Mouse (Mus musculus) spleen, adult 12 weeks (tissue): ENCODE results near the gene Hspd1.
"Not testable (repeated sequence)": the region's sequence is repeated elsewhere in the genome, so short reads cannot be mapped to it uniquely, and the experiment has no call there.

Experiments
- DNase-seq: peaks from one replicate; pipeline ENCODE4 v3.0.0; 2022; ENCODE audit warnings: low spot score

The Hspd1 gene

DNA sequence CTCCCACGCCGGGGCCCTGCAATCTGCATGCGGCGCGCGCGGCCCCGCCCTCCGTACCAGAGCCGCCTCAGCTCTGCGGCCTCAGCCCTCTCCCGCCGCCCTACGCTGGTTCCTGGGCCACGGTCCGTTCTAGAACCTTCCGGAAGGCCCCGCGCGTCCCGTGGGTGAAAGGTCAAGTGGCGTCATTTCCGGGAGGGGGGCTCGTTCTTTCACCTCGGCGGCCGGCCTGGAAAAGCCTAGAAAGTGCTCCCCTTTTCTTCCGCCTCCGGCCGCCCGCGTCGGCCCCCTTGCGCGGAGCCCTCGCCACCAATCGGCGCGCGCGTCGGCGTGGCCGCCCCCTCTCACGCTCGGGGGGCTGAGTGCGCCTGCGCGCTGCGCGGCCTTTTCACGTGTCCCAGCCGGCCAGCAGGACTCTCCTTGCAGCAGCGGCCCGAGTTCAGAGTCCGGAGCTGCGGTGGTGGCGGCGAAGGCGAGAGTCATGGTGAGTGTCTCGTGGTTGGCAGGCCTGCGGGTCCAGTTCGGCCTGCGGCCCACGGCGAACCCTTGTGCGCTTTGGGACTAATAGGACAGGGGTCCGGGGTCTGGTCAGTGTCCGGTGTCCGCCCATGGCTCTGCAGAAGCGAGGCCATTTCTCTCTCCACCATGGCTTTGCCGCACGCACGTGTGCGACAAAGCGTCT lies at the start of gene Hspd1, which contains the start of gene Hspe1:
Gene Hspd1, minus strand, starts transcription at position 312 of the 679 bp plus-strand sequence.
Gene Hspe1, plus strand, starts transcription at position 201 of the 679 bp plus-strand sequence.
- DNase-seq = peak; percentile 95

DNA sequence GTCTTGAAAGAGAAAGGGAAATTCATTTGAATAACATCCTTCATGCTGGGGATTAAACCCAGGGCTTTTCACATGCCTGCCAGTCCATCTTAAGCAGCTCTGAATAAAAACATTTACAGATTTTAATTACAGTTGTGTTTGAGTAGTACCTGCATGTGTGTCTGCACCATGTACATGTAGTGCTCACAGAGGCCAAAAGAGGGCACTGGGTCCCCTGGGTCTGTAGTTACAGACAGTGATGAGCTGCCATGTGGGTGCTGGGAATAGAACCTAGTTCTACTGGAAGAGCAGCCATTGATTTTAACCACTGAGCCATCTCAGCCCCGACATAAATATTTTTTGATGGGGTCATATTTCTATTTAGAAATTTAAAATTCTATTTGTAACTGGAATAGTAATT lies 47.8 kb upstream of the Hspd1 start:
- no peak for DNase-seq

DNA sequence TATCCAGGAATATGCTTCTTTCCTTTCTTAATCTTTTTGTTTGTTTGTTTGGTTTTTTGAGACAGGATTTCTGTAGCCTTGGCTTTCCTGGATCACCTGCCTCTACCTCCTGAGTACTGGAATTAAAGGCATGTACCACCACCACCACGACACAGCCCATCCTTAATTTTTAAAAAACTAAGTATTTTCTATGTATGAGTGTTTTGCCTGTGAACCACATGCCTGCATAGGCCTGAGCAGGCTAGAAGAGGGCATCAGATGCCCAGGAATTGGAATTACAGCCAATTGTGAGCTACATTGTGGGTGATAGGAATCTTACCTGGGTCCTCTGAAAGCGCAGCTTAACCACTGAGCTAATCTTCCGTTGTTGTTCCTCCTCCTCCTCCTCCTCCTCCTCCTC lies 46.3 kb upstream of the Hspd1 start:
- no peak for DNase-seq

DNA sequence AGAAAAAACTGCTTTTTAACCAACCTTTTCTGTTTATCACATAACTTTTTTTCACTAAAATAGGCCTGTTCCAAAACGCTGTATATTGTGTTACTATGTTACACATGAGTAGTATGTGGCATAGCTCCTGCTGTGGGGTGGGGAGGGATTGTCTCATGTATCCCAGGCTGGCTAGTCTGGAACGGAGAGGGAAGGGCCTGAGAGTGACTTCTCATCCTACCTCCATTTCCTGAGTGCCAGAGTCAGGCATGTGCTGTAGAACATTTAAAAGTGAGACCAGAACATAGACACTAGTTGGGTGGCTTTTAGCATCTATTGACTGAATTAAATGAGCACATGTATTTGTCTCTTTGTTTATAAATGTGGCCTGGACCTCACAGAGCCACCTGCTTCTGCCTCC lies 45.1 kb upstream of the Hspd1 start:
- DNase-seq = no peak

DNA sequence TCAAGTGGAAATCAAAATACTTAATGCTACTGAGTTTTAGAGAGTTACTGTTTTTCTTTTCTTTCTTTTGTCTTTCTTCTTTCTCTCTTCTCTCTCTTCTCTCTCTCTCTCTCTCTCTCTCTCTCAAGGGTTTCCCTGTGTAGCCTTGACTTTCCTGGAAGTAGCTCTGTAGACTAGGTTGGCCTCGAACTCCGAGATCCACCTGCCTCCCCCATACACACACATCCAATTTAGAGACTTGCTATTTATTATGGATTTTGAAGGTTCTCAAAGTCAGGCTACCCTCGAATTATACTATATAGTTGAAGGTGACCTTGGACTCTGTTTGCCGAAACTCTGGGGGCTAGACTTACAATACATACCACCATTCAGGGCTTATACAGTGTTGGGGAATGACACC lies 44.3 kb upstream of the Hspd1 start:
- DNase-seq = no peak

DNA sequence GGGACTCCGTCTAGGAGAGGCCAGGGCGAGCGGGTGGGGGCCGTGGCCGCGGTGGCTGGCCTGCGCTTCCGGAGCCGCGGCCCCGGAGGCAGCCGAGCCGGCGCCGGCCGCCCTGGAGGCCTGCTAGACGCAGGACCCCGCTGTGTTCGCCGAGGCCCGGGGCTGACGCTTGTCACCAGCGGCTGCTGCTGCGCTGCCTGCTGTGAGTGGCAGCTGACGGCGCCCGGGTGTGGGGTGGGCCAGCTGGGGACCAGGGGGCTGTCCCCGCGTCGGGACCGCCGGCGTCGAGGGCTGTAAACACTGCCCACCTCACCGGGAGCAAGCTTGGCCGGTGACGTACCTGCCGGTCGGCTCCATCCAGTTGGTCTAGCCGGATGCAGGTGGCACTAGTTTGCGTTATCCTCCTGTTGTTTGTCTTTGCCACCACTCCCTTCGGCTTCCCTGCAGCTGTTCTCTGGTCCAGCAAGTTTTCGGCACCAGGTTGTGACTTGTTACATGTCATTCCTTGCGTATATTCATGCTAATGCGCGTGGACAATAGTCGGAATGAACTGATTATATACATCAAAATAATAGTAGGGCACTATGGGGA lies 43.5 kb upstream of the Hspd1 start:
- DNase-seq = no peak

DNA sequence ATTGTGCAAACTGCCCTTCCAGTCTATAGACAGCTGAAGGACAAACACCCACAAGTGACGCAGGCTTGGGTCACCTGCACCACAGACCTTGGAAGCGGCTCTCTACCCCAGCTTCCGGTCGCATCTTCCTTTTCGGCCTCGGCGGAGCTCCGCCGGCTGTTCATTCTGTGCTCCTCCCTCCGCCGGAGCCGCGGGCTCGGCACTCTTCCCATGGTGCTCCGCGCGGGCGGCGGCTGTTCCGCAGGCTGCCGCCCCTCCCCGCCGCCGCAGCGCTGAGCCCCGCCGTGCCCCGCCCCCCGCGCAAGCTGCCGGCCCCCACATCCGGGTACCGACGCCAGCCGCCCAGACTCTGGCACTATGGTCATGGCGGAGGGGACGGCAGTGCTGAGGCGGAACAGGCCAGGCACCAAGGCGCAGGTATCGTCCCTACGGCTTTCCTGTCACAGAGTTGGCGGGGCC lies 42.9 kb upstream of the Hspd1 start, which contains the start of gene Mob4:
Gene Mob4, plus strand, starts transcription at position 289 of the 459 bp plus-strand sequence.
- peak; percentile 88 for DNase-seq

DNA sequence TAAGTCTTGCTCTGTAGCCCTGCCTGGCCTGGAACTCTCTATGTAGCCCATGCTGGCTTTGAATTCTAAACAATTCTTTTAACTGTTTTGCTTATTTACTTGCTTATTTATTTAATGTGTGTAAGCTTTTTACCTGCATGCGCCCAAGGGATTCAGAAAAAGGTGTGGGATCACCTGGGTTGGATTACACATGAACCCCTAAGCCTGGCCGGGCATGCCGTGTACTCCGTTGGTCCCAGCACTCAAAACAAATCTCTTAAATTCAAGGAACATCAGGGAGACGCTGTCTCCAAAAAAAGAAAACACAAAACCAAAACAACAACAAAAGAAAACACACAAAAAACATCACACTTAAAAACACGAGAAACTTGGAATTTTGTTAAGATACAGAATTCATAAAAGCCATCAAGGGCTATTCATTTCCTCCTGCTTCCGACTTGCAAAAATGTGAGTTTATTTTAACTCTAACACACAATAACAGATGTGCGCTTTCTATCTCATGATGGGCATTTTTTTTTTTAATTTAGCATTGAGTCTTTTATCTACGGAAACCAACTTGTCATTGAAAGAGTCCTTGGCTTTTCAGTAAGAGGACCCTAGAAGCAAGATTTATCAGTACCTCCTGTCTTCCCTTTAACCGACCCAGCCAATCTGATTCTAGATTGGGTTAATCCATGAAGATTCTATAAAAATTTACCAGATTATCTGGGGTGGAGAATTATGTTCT lies 42.3 kb upstream of the Hspd1 start:
- DNase-seq = no peak

DNA sequence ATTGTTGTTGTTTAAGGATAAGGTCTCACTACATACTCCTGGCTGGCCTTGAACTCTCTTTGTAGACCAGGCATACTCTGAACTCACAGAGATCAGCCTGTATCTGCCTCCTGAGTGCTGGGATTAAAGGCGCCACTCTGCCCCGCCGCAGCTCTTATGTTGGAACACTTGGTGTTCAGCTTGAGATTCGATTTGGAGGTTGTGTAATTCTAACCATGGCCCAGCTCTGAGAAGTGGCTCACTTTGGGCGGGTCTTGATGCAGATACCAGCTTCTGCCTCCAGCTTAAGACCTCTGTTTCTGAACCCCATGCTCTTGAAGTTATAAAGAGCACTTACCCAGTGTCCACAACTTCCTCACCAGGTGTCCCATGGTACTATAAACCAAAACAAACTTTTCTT lies 41.7 kb upstream of the Hspd1 start:
- DNase-seq = no peak

DNA sequence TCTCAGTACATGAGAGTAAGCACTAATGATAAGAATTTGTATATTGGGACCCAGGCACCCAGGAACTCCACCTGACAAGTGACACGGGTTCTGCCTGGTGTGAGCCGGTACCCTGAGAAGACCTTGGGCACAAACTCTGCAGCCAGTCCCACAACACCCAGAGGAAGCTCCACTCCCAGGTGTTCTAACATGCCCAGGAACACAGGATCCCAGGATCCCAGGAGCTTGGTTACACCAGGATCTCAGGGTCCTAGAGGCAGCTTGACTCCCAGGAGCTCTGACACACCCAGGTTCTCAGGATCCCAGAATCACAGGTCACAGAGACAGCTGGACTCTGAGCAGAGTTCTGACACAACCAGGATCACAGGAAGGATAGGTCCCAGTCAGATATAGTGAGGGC lies 36.1 kb upstream of the Hspd1 start:
- DNase-seq = not testable (repeated sequence)

DNA sequence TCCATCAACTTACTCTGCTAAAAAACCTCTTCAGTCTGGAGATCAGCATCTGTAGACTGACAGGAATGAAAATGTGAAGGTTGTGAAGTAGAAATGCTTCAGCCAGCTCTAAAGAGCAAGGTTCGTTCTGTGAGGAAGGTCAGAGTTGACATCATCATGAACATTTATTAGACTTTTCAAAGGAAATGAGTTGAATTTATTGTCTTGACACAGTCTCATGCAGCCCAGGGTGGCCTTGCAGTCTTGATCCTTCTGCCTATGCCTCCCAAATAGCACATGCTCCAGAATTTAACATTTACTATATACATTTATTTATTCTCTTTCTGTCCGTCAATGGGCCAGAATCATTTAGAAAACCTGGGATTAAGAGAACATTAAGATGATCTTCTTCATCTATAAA lies 35.5 kb upstream of the Hspd1 start:
- no peak for DNase-seq

DNA sequence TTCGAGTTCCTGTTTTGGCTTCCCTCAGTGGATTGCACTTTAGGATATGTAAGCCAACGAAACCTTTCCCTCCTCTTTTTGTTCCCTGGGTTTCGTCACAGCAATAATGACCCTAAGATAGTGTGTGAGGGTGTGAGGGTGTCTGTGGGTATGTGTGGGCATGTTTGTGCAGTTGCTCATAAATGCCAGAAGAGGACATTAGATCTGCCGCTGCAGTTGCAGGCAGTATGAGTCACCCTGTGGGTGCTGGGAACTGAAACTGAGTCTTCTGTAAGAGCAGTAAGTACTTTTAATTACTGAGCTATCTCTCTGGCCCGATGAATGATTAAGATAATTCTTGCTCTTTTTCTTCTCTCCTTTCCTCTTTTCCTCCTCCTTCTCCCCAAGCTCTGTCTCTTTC lies 35.0 kb upstream of the Hspd1 start:
- DNase-seq = no peak

DNA sequence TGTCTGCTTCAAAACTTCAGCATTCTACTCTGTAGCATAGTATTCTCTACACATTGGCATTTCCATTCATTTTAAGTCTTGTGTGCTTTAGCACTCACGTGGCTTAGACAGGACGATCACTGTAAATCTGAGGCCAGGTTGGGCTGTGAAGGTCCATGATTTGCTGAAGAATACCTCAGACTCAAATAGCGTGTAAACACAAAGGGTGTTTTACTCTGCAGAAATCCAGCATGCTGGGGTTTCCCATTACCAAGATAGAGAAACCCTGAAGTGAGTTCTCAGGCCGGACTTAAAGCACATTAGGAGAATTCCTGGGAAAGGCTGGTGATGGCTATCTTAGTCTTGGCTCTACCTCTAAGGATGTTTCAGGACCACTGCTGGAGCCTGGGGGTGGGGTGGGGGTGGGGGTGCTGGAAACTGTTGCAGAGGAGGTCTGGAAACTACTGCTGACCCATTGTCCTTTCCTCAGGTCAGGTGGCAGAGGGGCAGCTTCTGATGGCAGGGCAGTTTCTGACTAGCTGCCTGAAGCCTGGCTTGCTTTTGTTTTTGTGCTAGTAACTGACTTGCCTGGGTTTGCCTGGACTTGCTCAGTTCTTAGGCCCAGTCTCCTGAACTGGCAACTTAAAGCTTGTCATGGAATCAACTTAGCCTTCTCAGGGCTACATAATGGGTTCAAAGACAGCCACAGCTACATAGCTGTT lies 21.2 kb upstream of the Hspd1 start:
- DNase-seq = no peak

DNA sequence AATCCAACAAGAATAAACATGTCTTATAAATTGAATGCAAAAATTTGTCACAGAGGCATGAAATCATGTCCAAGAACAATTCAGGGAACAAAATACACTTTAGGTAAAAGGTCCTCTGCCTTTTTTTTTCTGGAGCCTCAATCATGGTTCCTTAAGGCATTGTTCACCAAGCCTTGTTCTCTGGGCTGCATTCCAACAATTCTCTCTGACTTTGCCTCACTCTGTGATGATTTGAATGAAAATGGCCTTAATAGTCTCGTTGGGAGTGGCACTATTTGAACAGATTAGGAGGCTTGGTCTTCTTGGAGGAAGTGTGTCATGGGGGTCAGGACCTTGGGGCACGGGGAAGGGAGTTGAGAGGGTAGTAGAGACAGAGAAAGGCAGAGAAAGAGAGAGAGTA lies 20.4 kb upstream of the Hspd1 start:
- DNase-seq = no peak

DNA sequence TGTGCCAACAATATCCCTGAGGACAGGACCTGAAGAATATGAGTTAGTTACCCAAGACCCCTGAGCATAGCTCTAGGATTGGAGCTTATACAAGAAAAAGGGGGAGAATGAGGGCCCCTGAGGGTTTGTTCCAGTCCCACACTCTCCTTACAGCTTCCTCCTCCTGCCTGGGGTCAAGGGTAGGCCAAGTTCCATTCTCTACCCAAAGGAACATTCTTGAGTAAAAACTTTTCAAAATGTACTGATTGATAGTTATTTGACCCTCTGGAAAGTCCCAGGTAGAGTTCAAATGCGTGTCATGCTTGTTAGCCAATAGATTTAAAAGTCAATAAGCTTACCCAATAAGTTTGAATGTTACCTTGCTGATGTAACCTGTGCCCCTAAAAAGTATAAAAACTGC lies 19.6 kb upstream of the Hspd1 start:
- no peak for DNase-seq

DNA sequence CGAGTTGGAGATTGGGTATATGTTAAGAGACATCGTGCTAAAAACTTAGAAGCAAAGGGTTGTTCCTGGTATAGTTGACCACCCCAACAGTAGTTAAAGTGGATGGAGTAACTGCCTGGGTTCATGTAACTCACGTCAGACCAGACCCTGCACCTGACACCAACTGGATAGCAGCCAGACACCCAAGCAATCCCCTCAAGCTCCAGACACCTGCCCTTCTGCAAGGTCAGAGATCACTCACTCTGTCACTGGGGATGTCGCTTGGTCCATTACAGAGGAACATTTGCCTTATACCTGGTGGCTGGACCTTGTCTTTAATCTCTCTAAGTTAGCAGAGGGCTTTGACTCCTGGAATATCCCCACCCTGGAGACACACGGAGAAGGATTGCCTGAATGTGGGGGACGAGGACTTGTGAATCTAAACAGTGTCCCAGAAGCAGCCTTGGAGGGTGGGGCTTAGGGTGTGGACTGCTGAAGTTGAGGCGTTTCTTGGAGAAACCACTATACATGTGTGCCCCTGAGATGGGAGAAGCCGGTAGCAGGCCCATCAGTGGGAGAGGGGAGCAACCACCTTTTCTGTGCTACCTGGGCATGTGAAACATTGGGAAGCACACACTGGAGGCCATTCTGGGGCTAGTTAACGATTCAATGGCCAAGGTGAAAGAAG lies 19.0 kb upstream of the Hspd1 start:
- DNase-seq = no peak

DNA sequence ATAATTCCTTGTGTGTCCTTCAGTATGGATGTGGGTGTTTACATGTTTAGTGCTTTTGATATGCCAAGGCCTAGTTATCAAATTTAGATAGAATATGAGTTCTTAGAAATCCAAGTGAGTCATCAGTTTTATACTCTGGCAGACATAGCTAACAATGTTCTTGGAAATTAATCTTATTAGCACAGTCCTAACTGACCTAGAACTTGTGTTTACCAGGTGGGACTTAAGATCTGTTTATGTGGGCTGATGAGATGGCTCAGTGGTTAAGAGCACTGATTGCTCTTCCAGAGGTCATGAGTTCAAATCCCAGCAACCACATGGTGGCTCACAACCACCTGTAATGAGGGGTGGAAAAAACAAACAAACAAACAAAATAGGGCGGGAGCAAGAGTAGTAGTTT lies 4.4 kb upstream of the Hspd1 start:
- no peak for DNase-seq

DNA sequence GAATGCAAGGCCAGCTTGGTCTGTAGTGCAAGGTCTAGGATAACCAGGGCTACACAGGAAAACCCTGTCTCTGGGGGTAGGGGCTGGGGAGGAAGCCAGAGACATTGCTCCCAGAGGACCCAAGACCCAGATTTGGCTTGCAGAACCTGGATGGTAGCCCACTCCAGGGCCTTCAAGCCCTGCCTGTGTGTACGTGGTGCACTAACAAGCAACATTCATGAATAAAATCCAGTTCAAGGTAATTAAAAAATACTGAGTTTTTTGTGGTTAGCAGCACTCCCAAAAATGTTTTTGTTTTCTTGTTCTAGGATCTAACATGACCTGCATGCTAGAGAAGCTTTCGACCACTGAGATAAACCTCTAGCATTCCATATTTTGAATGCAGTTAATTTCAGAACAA lies 4.0 kb upstream of the Hspd1 start:
- DNase-seq = no peak

DNA sequence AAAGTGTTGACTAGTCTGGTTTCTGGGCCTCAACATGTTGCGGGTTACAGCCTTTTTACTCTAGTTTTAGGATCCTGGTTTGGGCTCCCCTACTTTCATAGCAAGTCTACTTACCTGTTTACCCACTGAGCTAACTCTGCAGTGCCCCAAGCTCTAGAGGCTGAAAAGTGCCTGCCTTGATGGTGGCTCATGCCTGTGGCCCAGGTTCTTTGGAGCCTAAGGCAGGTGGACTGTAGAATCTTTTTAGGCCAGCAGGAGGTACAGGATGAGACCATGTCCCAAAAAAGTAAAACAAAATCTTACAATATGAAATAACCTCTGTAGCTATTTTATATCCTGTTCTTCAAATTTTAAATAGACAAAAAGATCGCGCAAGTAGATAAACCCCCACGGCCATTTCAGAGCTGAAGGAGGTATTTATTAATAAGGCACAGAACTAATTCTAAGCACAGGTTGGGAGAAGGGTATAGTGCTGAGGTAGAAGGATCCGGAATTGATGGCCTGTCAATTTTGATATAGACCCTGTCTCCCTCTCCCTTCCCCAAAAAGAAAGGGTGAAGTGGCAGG lies 1.5 kb upstream of the Hspd1 start:
- DNase-seq = no peak

DNA sequence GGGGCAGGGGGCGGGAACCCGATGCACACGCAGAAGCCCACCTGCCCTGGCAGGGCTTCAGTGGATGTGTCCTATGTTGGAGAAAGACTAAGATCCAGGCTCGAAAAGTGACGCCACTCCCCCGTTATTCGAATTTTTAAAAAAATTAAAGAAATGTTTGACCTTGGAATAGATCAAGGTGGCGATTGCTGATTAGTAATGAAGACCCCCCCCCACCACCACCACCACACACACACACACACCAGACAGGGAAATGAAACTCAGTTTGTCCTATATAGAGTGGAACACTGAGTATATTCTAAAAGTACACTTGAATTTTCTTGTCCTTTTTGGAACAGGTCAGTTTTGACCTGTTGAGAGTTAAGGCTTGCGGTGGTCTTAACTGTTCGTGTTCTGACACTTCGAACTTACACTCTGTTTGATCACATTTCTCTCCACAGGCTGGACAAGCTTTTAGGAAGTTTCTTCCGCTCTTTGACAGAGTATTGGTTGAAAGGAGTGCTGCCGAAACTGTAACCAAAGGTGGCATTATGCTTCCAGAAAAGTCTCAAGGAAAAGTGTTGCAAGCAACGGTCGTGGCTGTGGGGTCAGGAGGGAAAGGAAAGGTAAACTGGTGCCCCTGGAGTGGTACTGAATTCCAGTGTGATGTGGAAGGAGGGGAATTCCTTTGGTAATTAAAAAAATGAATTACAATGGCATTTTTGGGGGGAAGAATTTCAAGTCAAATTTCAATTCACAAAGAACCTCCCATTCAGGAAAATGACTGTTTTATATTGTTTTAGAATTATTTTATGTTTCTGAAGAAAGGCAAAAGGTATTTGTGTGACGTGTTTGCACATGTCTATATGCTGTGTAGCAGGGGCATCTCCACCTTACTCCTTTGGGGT lies 811 bp upstream of the Hspd1 start:
- DNase-seq = no peak
